Mouse (Mus musculus) MEL (cell line): ENCODE measurements around the gene Scgb1c1. TPM values are rescaled to one million over a fixed set of nuclear protein-coding genes. Genes with fewer than 3 reads are reported as not detected.

ENCODE experiments used
- DNase-seq: peaks from one replicate; pipeline ENCODE4 v3.0.0; 2011; ENCODE audit warnings: low read depth, low spot score
- H3K27ac ChIP-seq: 2 replicates; pipeline ENCODE4 v1.5.1; 2012; ENCODE audit warnings: low read depth, mild to moderate bottlenecking, control low read depth, low read length, moderate library complexity; ENCODE audit not compliant: control insufficient read depth
- H3K27me3 ChIP-seq, 2 experiments: fragments of 150-350 bp in 1 of 2; sonication (generic) in 1 of 2; 2 replicates each; pipeline ENCODE4 v1.6.1; 2012; ENCODE audit warnings: low read length in 2 of 2, mild to moderate bottlenecking in 2 of 2, improper control_type of control experiment in 1 of 2, moderate library complexity in 1 of 2; ENCODE audit not compliant: insufficient read depth in 2 of 2, control insufficient read depth in 1 of 2
- H3K36me3 ChIP-seq, 2 experiments: 2 replicates each; pipeline ENCODE4 v1.6.1; 2012 to 2014; ENCODE audit warnings: low read length in 2 of 2, improper control_type of control experiment in 1 of 2, inconsistent platforms in 1 of 2, mild to moderate bottlenecking in 1 of 2; ENCODE audit not compliant: insufficient read depth in 2 of 2, control insufficient read depth in 1 of 2
- H3K4me1 ChIP-seq, 2 experiments: fragments of 150-350 bp in 1 of 2; sonication (generic) in 1 of 2; 2 replicates each; pipeline ENCODE4 v1.6.1; 2012; ENCODE audit warnings: low read length in 2 of 2, improper control_type of control experiment in 1 of 2, mild to moderate bottlenecking in 1 of 2; ENCODE audit not compliant: insufficient read depth in 2 of 2, control insufficient read depth in 1 of 2
- H3K4me3 ChIP-seq, 2 experiments: fragments of 150-350 bp in 1 of 2; sonication (generic) in 1 of 2; 2 replicates each; pipeline ENCODE4 v1.5.1; 2012; ENCODE audit warnings: low read depth in 2 of 2, low read length in 2 of 2, mild to moderate bottlenecking in 2 of 2, moderate library complexity in 2 of 2, control low read depth in 1 of 2, improper control_type of control experiment in 1 of 2; ENCODE audit not compliant: control insufficient read depth in 1 of 2, insufficient read depth in 1 of 2
- H3K79me2 ChIP-seq: 2 replicates; pipeline ENCODE4 v1.6.1; 2012; ENCODE audit warnings: mild to moderate bottlenecking, low read length, moderate library complexity; ENCODE audit not compliant: control insufficient read depth, poor library complexity, insufficient read depth
- H3K9ac ChIP-seq: 2 replicates; pipeline ENCODE4 v1.6.1; 2012; ENCODE audit warnings: low read depth, mild to moderate bottlenecking, control low read depth, low read length, moderate library complexity; ENCODE audit not compliant: control insufficient read depth, poor library complexity, severe bottlenecking
- H3K9me3 ChIP-seq: fragments of 150-350 bp; sonication (generic); replicated peaks from 2 replicates; pipeline ENCODE4 v1.6.1; 2012; ENCODE audit warnings: mild to moderate bottlenecking, low read length, improper control_type of control experiment, moderate library complexity; ENCODE audit not compliant: insufficient read depth
- BHLHE40 ChIP-seq: IDR thresholded peaks from 2 replicates; pipeline ENCODE4 v1.6.1; 2012; ENCODE audit warnings: low read depth, mild to moderate bottlenecking, inconsistent platforms, low read length, improper control_type of control experiment, borderline replicate concordance
- CHD1 ChIP-seq: IDR thresholded peaks from 2 replicates; pipeline ENCODE4 v1.6.1; 2012; ENCODE audit warnings: low read depth, mild to moderate bottlenecking, inconsistent platforms, low read length, improper control_type of control experiment
- CTCF ChIP-seq, 3 experiments: IDR thresholded peaks in 2 of 3; conservative IDR thresholded peaks in 1 of 3; 2 replicates each; pipeline ENCODE4 v1.5.1; 2011 to 2012; ENCODE audit warnings: low read length in 3 of 3, low read depth in 2 of 3, mild to moderate bottlenecking in 2 of 3, improper control_type of control experiment in 1 of 3, inconsistent platforms in 1 of 3, mixed read lengths in 1 of 3, moderate library complexity in 1 of 3; ENCODE audit not compliant: control insufficient read depth in 1 of 3, insufficient read depth in 1 of 3, poor library complexity in 1 of 3, severe bottlenecking in 1 of 3
- JUND ChIP-seq: IDR thresholded peaks from 2 replicates; pipeline ENCODE4 v1.6.1; 2011; ENCODE audit warnings: low read depth, mild to moderate bottlenecking, improper control_type of control experiment, low read length
- KAT2A ChIP-seq: conservative IDR thresholded peaks from 2 replicates; pipeline ENCODE4 v1.6.1; 2012; ENCODE audit warnings: low read depth, low read length, improper control_type of control experiment, inconsistent platforms
- MAFK ChIP-seq: IDR thresholded peaks from 2 replicates; pipeline ENCODE4 v1.6.1; 2011; ENCODE audit warnings: low read depth, mild to moderate bottlenecking, low read length, improper control_type of control experiment, borderline replicate concordance
- MAZ ChIP-seq: IDR thresholded peaks from 2 replicates; pipeline ENCODE4 v1.6.1; 2012; ENCODE audit warnings: low read depth, mild to moderate bottlenecking, inconsistent platforms, low read length, improper control_type of control experiment
- MEF2A ChIP-seq: IDR thresholded peaks from 2 replicates; pipeline ENCODE4 v1.6.1; 2014; ENCODE audit warnings: low read depth, mild to moderate bottlenecking, inconsistent platforms, low read length, improper control_type of control experiment; ENCODE audit not compliant: poor library complexity, insufficient replicate concordance, severe bottlenecking; ENCODE audit errors: extremely low read depth
- MXI1 ChIP-seq: IDR thresholded peaks from 2 replicates; pipeline ENCODE4 v1.6.1; 2011; ENCODE audit warnings: mild to moderate bottlenecking, low read depth, low read length, improper control_type of control experiment
- MYC ChIP-seq: IDR thresholded peaks from 2 replicates; pipeline ENCODE4 v1.6.1; 2011; ENCODE audit warnings: low read depth, mild to moderate bottlenecking, low read length, improper control_type of control experiment, moderate library complexity
- NELFE ChIP-seq: IDR thresholded peaks from 2 replicates; pipeline ENCODE4 v1.6.1; 2011; ENCODE audit warnings: low read depth, low read length, improper control_type of control experiment
- NRF1 ChIP-seq: IDR thresholded peaks from 2 replicates; pipeline ENCODE4 v1.6.1; 2014; ENCODE audit warnings: low read depth, mild to moderate bottlenecking, inconsistent platforms, low read length, improper control_type of control experiment, moderate library complexity; ENCODE audit not compliant: poor library complexity, insufficient read depth, severe bottlenecking
- POLR2A ChIP-seq, 2 experiments: IDR thresholded peaks; 2 replicates each; pipeline ENCODE4 v1.6.1; 2011 to 2012; ENCODE audit warnings: low read length in 2 of 2, mild to moderate bottlenecking in 2 of 2, control low read depth in 1 of 2, improper control_type of control experiment in 1 of 2, low read depth in 1 of 2, moderate library complexity in 1 of 2; ENCODE audit not compliant: control insufficient read depth in 1 of 2, insufficient read depth in 1 of 2, poor library complexity in 1 of 2
- POLR2AphosphoS2 ChIP-seq: IDR thresholded peaks from 2 replicates; pipeline ENCODE4 v1.6.1; 2011; ENCODE audit warnings: low read length, improper control_type of control experiment
- POLR2AphosphoS5 ChIP-seq: IDR thresholded peaks from 2 replicates; pipeline ENCODE4 v1.6.1; 2012; ENCODE audit warnings: low read depth, borderline replicate concordance, mild to moderate bottlenecking, inconsistent platforms, low read length, moderate library complexity, mixed read lengths
- RAD21 ChIP-seq: IDR thresholded peaks from 2 replicates; pipeline ENCODE4 v1.6.1; 2011; ENCODE audit warnings: mild to moderate bottlenecking, low read depth, low read length, improper control_type of control experiment
- SMC3 ChIP-seq: IDR thresholded peaks from 2 replicates; pipeline ENCODE4 v1.6.1; 2011; ENCODE audit warnings: low read depth, low read length, improper control_type of control experiment
- TAL1 ChIP-seq: IDR thresholded peaks from 2 replicates; pipeline ENCODE4 v1.6.1; 2012; ENCODE audit warnings: mild to moderate bottlenecking, inconsistent platforms, low read length, moderate library complexity, mixed read lengths
- TBP ChIP-seq: IDR thresholded peaks from 2 replicates; pipeline ENCODE4 v1.8.0; 2011; ENCODE audit warnings: low read depth, low read length, improper control_type of control experiment
- ZC3H11A ChIP-seq: IDR thresholded peaks from 2 replicates; pipeline ENCODE4 v1.6.1; 2012; ENCODE audit warnings: low read depth, mild to moderate bottlenecking, inconsistent platforms, low read length, improper control_type of control experiment
- ZMIZ1 ChIP-seq: IDR thresholded peaks from 2 replicates; pipeline ENCODE4 v1.6.1; 2012; ENCODE audit warnings: low read depth, mild to moderate bottlenecking, inconsistent platforms, low read length, improper control_type of control experiment, moderate library complexity
- ZNF384 ChIP-seq: IDR thresholded peaks from 2 replicates; pipeline ENCODE4 v1.6.1; 2012; ENCODE audit warnings: low read depth, mild to moderate bottlenecking, inconsistent platforms, low read length, improper control_type of control experiment
- polyA plus RNA-seq, 2 experiments: library from polyadenylated mRNA; stranded (reverse) in 1 of 2; unstranded in 1 of 2; fragments of >175 nt in 1 of 2; fragments of >200 nt in 1 of 2; gene quantifications; 2 replicates each; pipeline versions ENCODE4 v1.2.1 to v1.2.4; 2012; ENCODE audit warnings: low replicate concordance in 2 of 2, low read depth in 1 of 2; ENCODE audit not compliant: insufficient read length in 2 of 2, insufficient read depth in 1 of 2, missing spikeins in 1 of 2
- total RNA-seq: library from RNA; depleted of rRNA; stranded (reverse); fragments of 300-350 nt; gene quantifications from 2 replicates; pipeline ENCODE4 v1.2.3, GENCODE M21; 2012

Scgb1c1 gene
- total and polyA plus RNA-seq, 3 experiments = not detected

DNA sequence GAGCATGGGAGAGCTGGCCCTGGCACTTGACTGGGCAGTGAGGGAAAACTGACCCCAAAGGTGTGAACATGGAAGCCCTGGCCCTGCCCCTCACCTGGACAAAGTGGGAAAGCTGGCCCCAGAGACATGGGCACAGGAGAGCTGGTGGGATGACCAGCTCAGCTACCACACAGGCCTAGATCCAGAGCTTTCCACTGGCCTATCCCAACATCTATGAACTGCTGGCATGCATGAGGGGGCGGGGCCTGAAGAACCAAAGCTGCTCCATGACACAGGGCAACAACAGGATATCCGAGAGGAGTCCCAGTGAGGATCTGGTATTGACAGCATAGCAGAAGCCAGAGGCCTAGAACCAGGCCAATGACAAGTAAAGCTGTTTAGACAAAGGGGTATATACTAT lies 47.1 kb upstream of the Scgb1c1 start:
- Histone ChIP-seq H3K27me3 (peaks cover 3 to 6% of the 10 kb centered on the region in 2 experiments), H3K79me2 (no peaks in the 10 kb centered on the region), H3K9me3 (no peaks in the 10 kb centered on the region), H3K4me1 (no peaks in the 10 kb centered on the region), H3K4me3 (no peak overlapping the region), H3K9ac (no peak overlapping the region), H3K36me3 (no peaks in the 10 kb centered on the region), H3K27ac (no peak overlapping the region)
- no peak for DNase-seq
- TF ChIP-seq ZNF384 (no peak), RAD21 (no peak), MAZ (no peak), TAL1 (no peak), SMC3 (no peak), BHLHE40 (no peak), JUND (no peak), NRF1 (no peak), NELFE (no peak), CTCF (IDR thresholded peaks at IDR 0.05 in 2 of 3, conservative IDR thresholded peaks at IDR 0.05 in 1 of 3; ENCODE audit: control insufficient read depth in 1 of 3, insufficient read depth in 1 of 3, low read depth in 2 of 3, low read length in 3 of 3, poor library complexity in 1 of 3, severe bottlenecking in 1 of 3) (no peak), MXI1 (no peak), TBP (no peak), POLR2AphosphoS5 (no peak), CHD1 (no peak)

DNA sequence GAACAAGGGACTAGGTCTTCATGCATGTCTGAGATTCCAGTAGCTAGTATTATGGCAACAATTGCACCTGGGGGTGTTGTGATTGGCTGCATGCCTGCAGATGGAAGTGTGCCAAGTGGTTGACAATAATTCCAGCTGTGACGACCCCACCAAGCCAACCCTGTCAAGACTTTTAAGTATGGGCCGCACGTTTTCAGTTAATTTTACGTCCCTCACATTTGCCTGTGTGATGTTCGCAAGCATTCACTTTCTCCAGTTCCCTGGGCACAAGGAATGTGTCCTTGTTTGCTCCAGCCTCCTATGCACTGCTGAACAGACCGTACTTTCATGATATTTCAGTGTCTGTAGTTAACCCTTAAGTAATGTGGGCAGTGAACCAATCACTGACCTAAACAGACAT lies 42.7 kb upstream of the Scgb1c1 start:
- no peaks in the 10 kb centered on the region for H3K36me3 ChIP-seq
- TF ChIP-seq KAT2A = no peak
- TF ChIP-seq MAFK = no peak
- no peak for TF ChIP-seq POLR2A (IDR thresholded peaks at IDR 0.05; ENCODE audit: control insufficient read depth in 1 of 2, insufficient read depth in 1 of 2, low read depth in 1 of 2, low read length in 2 of 2, poor library complexity in 1 of 2)
- TF ChIP-seq ZMIZ1 = no peak
- no peak for TF ChIP-seq MXI1
- no peak for TF ChIP-seq POLR2AphosphoS2
- TF ChIP-seq MYC = no peak
- no peak for TF ChIP-seq MEF2A
- TF ChIP-seq ZNF384 = no peak
- TF ChIP-seq POLR2AphosphoS5 = no peak
- TF ChIP-seq BHLHE40 = no peak
- no peak for TF ChIP-seq ZC3H11A
- TF ChIP-seq NRF1 = no peak
- H3K27ac ChIP-seq = no peak overlapping the region
- H3K27me3 ChIP-seq = no peaks in the 10 kb centered on the region; a peak in 3 of 4 replicates
- no peaks in the 10 kb centered on the region for H3K4me1 ChIP-seq
- H3K9ac ChIP-seq = no peak overlapping the region
- H3K79me2 ChIP-seq = no peaks in the 10 kb centered on the region
- no peak overlapping the region for H3K4me3 ChIP-seq
- H3K9me3 ChIP-seq = no peaks in the 10 kb centered on the region
- DNase-seq = no peak
